Mouse (Mus musculus): ENCODE measurements at regions not wholly inside any gene's neighbourhood (a gene's known extent, or its start where the extent isn't known, plus 50 kb on each side); places are given as distances from the start of the nearest gene placed in this dataset.

DNA sequence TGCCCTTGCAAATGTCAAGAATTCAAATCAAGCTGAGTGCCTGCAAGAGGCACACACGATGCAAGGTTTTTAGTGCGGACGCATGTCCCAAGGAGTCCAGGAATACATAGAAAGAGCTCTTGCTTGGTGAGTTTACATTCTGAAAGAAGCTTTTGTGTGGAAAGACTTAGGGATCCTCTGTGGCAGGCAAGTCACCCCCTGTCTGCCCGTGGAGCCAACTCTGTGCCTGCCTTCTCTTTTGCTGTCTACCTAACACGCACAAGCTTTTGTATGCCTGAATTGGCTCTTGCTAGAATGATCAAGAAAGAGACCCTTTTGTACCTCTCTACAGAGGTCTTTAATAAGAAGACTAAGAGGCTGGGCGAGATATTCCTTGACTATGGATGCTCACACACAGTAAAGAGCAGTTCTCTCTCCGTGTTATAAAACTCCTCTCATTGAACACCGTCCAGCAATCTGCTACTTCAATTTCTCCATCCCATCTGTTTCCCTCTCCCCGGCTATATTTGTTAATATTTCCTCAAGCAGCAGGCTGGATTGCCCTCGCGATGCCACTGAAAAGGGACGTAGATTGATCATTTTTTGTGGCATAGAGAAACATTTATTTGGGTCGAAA, 543.3 kb upstream of the Pou3f3 start:
- Histone ChIP-seq H3K4me3 (ENCODE audit: insufficient read depth, poor library complexity, severe bottlenecking) (no peak overlapping the region), H3ac (ENCODE audit: control insufficient read depth, insufficient read length, low read depth) (no peak overlapping the region), H3K36me3 (ENCODE audit: control insufficient read depth, insufficient read depth) (no peaks in the 10 kb centered on the region), H3K79me3 (ENCODE audit: low read depth) (no peaks in the 10 kb centered on the region), H3K27me3 (ENCODE audit: control insufficient read depth, insufficient read depth, insufficient read length) (no peaks in the 10 kb centered on the region), H3K79me2 (ENCODE audit: control insufficient read depth, insufficient read depth) (no peaks in the 10 kb centered on the region)
- no peak for TF ChIP-seq MYOG (IDR thresholded peaks at IDR 0.05; ENCODE audit: control insufficient read depth, extremely low read depth, insufficient read length)
- TF ChIP-seq MAX (IDR thresholded peaks at IDR 0.05): no peak
- TF ChIP-seq CEBPB (IDR thresholded peaks at IDR 0.05; ENCODE audit: low read depth): no peak
- TF ChIP-seq MYOD1 (IDR thresholded peaks at IDR 0.05; ENCODE audit: control insufficient read depth, insufficient read length, low read depth): no peak
- no peak for TF ChIP-seq USF1 (IDR thresholded peaks at IDR 0.05; ENCODE audit: low read depth)
- TF ChIP-seq CTCF (IDR thresholded peaks at IDR 0.05; ENCODE audit: control insufficient read depth, insufficient read depth, insufficient read length): no peak
- no peak for TF ChIP-seq FOSL1 (IDR thresholded peaks at IDR 0.05; ENCODE audit: insufficient read depth, low read length, poor library complexity, severe bottlenecking)

DNA sequence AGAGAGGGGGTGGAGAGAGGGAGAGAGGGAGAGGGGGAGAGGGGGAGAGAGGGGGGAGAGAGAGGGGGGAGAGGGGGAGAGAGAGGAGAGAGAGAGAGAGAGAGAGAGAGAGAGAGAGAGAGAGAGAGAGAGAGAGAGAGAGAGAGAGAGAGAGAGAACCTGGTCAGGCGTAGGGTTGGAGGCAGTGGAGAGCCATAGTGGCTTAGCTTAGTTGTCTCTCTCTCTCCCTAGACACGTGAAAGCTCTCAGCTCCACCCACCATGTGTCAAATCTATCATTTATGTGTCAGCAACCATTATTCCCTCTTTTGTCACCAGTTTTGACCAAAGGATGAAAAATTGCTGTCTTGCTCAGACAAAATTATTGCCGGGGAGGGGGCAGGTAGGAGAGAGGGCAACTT, 542.7 kb upstream of the Pou3f3 start:
- H3K79me3 ChIP-seq (ENCODE audit: low read depth): no peaks in the 10 kb centered on the region
- H3K36me3 ChIP-seq (ENCODE audit: control insufficient read depth, insufficient read depth): no peaks in the 10 kb centered on the region
- no peak overlapping the region for H3ac ChIP-seq (ENCODE audit: control insufficient read depth, insufficient read length, low read depth)
- H3K27me3 ChIP-seq (ENCODE audit: control insufficient read depth, insufficient read depth, insufficient read length): no peaks in the 10 kb centered on the region
- H3K79me2 ChIP-seq (ENCODE audit: control insufficient read depth, insufficient read depth): no peaks in the 10 kb centered on the region
- TF ChIP-seq FOSL1 (IDR thresholded peaks at IDR 0.05; ENCODE audit: insufficient read depth, low read length, poor library complexity, severe bottlenecking): no peak
- no peak for TF ChIP-seq MYOD1 (IDR thresholded peaks at IDR 0.05; ENCODE audit: control insufficient read depth, insufficient read length, low read depth)
- TF ChIP-seq CEBPB (IDR thresholded peaks at IDR 0.05; ENCODE audit: low read depth): no peak
- no peak for TF ChIP-seq MAX (IDR thresholded peaks at IDR 0.05)
- no peak for TF ChIP-seq MYOG (IDR thresholded peaks at IDR 0.05; ENCODE audit: control insufficient read depth, extremely low read depth, insufficient read length)
- no peak for TF ChIP-seq CTCF (IDR thresholded peaks at IDR 0.05; ENCODE audit: control insufficient read depth, insufficient read depth, insufficient read length)
- no peak for TF ChIP-seq USF1 (IDR thresholded peaks at IDR 0.05; ENCODE audit: low read depth)
- H3K4me3 ChIP-seq (ENCODE audit: insufficient read depth, poor library complexity, severe bottlenecking): no peak overlapping the region

DNA sequence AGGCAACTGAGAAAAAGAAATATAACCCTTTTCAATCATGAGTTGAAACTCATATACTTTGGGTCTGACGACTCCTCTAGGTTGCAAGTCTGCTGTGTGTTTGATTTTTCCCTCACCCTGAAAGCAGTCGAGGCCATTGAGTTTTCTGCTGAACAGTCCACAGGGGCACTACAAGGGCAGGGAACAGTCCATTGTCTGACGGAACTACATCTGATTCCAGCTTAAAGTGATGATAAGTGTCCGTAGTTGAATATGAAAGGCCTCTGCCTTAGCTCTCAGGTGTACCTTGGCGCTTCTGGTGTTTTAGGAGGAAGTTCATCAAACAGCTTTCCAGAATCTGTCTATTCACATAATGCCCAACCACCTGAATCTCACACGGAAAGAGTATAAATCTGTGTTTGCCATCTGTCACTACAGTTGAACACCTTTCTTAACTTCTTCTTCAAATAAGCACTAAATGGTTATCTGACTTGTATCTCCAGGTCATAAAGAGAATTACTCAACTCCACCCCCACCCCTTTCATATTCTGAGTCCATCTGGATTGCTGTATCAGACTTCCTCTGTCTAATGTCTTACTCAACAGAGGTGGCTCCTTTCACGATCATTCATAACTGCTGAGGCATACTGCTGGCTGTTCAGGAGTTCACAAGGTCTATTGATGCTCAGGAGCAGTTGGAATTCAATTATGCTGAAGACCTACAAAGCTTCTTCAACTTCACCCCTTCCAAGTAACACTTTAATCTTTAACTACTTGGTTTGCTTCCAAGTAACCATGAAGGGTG, 527.6 kb upstream of the Pou3f3 start:
- Histone ChIP-seq H3K27me3 (ENCODE audit: control insufficient read depth, insufficient read depth, insufficient read length) (no peaks in the 10 kb centered on the region), H3ac (ENCODE audit: control insufficient read depth, insufficient read length, low read depth) (no peak overlapping the region), H3K79me2 (ENCODE audit: control insufficient read depth, insufficient read depth) (no peaks in the 10 kb centered on the region), H3K36me3 (ENCODE audit: control insufficient read depth, insufficient read depth) (no peaks in the 10 kb centered on the region), H3K79me3 (ENCODE audit: low read depth) (no peaks in the 10 kb centered on the region), H3K4me3 (ENCODE audit: insufficient read depth, poor library complexity, severe bottlenecking) (no peak overlapping the region)
- TF ChIP-seq USF1 (IDR thresholded peaks at IDR 0.05; ENCODE audit: low read depth) (no peak), FOSL1 (IDR thresholded peaks at IDR 0.05; ENCODE audit: insufficient read depth, low read length, poor library complexity, severe bottlenecking) (no peak), MYOG (IDR thresholded peaks at IDR 0.05; ENCODE audit: control insufficient read depth, extremely low read depth, insufficient read length) (no peak), MAX (IDR thresholded peaks at IDR 0.05) (no peak), CEBPB (IDR thresholded peaks at IDR 0.05; ENCODE audit: low read depth) (no peak), MYOD1 (IDR thresholded peaks at IDR 0.05; ENCODE audit: control insufficient read depth, insufficient read length, low read depth) (no peak), CTCF (IDR thresholded peaks at IDR 0.05; ENCODE audit: control insufficient read depth, insufficient read depth, insufficient read length) (no peak)

DNA sequence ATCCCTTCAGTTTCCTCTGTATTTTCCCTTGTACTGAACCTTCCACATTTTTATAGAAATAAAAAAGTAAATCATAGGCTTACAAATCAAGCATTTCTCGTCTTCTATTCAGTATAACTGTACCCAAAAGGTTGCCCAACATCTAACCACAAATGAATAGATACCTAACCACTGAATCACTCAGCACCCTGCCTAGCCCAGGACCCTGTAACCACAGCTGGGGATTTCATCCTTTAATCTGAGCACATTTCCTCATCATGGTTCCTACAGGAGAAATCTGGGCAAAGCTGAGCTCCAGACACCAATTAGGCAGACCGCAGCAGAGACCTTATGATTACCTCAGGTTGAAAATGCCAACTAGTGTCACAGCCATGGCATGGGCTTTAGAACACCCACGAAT, 526.1 kb upstream of the Pou3f3 start:
- Histone ChIP-seq H3K79me2 (ENCODE audit: control insufficient read depth, insufficient read depth) (no peaks in the 10 kb centered on the region), H3ac (ENCODE audit: control insufficient read depth, insufficient read length, low read depth) (no peak overlapping the region), H3K36me3 (ENCODE audit: control insufficient read depth, insufficient read depth) (no peaks in the 10 kb centered on the region), H3K27me3 (ENCODE audit: control insufficient read depth, insufficient read depth, insufficient read length) (no peaks in the 10 kb centered on the region), H3K79me3 (ENCODE audit: low read depth) (no peaks in the 10 kb centered on the region), H3K4me3 (ENCODE audit: insufficient read depth, poor library complexity, severe bottlenecking) (no peak overlapping the region)
- TF ChIP-seq MYOD1 (IDR thresholded peaks at IDR 0.05; ENCODE audit: control insufficient read depth, insufficient read length, low read depth): no peak
- TF ChIP-seq FOSL1 (IDR thresholded peaks at IDR 0.05; ENCODE audit: insufficient read depth, low read length, poor library complexity, severe bottlenecking): no peak
- peak; percentile 90 for TF ChIP-seq CEBPB (IDR thresholded peaks at IDR 0.05; ENCODE audit: low read depth)
- TF ChIP-seq CTCF (IDR thresholded peaks at IDR 0.05; ENCODE audit: control insufficient read depth, insufficient read depth, insufficient read length): no peak
- TF ChIP-seq MYOG (IDR thresholded peaks at IDR 0.05; ENCODE audit: control insufficient read depth, extremely low read depth, insufficient read length): no peak

DNA sequence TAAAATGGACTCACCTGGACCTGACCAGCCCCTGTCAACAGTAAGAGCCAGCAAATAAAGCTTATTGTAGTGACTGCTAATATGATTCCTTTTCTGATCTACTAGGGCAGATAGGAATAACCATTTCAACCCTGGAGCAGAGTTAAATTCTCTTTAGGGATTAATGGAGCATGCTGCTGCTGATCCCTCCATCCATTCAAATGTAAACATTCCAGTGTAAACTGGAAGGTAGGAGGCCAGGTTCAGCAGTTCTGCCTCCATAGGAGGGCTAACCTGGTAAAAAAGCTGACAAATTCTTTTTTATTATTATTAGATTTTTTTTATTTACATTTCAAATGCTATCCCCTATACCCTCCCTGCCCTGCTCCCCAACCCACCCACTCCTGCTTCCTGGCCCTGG, 509.3 kb upstream of the Pou3f3 start:
- Histone ChIP-seq H3K79me2 (ENCODE audit: control insufficient read depth, insufficient read depth) (no peaks in the 10 kb centered on the region), H3K27me3 (ENCODE audit: control insufficient read depth, insufficient read depth, insufficient read length) (no peaks in the 10 kb centered on the region), H3K4me3 (ENCODE audit: insufficient read depth, poor library complexity, severe bottlenecking) (no peak overlapping the region), H3K79me3 (ENCODE audit: low read depth) (no peaks in the 10 kb centered on the region), H3ac (ENCODE audit: control insufficient read depth, insufficient read length, low read depth) (no peak overlapping the region), H3K36me3 (ENCODE audit: control insufficient read depth, insufficient read depth) (no peaks in the 10 kb centered on the region)
- TF ChIP-seq MAX (IDR thresholded peaks at IDR 0.05) (no peak), FOSL1 (IDR thresholded peaks at IDR 0.05; ENCODE audit: insufficient read depth, low read length, poor library complexity, severe bottlenecking) (no peak), MYOG (IDR thresholded peaks at IDR 0.05; ENCODE audit: control insufficient read depth, extremely low read depth, insufficient read length) (no peak), USF1 (IDR thresholded peaks at IDR 0.05; ENCODE audit: low read depth) (no peak), CEBPB (IDR thresholded peaks at IDR 0.05; ENCODE audit: low read depth) (no peak), CTCF (IDR thresholded peaks at IDR 0.05; ENCODE audit: control insufficient read depth, insufficient read depth, insufficient read length) (no peak), MYOD1 (IDR thresholded peaks at IDR 0.05; ENCODE audit: control insufficient read depth, insufficient read length, low read depth) (no peak)

Data from C2C12 (cell line).